Mouse (Mus musculus): ENCODE measurements around the gene Gm42417. TPM values are rescaled to one million over a fixed set of nuclear protein-coding genes. Genes with fewer than 3 reads are reported as not detected.

Gm42417 gene
- total and polyA plus RNA-seq, 2 experiments from 2014 or later, result not detected

- no peak for DNase-seq (ENCODE audit: low spot score)
- Histone ChIP-seq H3K4me3 (ENCODE audit: low read depth, low read length) (no peak overlapping the region), H3K4me1 (ENCODE audit: control insufficient read depth, insufficient read depth) (peaks cover 34% of the 10 kb centered on the region), H3K9me3 (replicated peaks; ENCODE audit: control insufficient read depth, low read length) (no peaks in the 10 kb centered on the region), H3K4me2 (ENCODE audit: low read depth, low read length) (peak overlapping the region; percentile 47; the same call in 1 of the 2 replicates), H3K27me3 (ENCODE audit: control insufficient read depth, insufficient read depth, low read length) (no peaks in the 10 kb centered on the region), H3K27ac (ENCODE audit: low read depth) (peak overlapping the region; percentile 76), H3K36me3 (replicated peaks; ENCODE audit: control insufficient read depth, insufficient read depth, low read length) (no peaks in the 10 kb centered on the region), H3K9ac (replicated peaks; ENCODE audit: low read depth, low read length) (no peak overlapping the region)
- peak; percentile 31 for ATAC-seq (ENCODE audit: insufficient read depth, low read depth)
- TF ChIP-seq CTCF (IDR thresholded peaks at IDR 0.05; ENCODE audit: low read depth) (no peak), EP300 (IDR thresholded peaks at IDR 0.05; ENCODE audit: low read depth) (no peak)
- 55% methylated on average over 5 of the region's 5 CpGs for WGBS
These were observed 42.0 kb upstream of the Gm42417 start for GRCm38 (mm10) chr1:36581260-36581659.

- Histone ChIP-seq H3K9me3 (replicated peaks; ENCODE audit: control insufficient read depth, low read length) (no peaks in the 10 kb centered on the region), H3K4me2 (ENCODE audit: low read depth, low read length) (peak overlapping the region; percentile 47), H3K4me3 (ENCODE audit: low read depth, low read length) (peak overlapping the region; percentile 14), H3K4me1 (ENCODE audit: control insufficient read depth, insufficient read depth) (peaks cover 34% of the 10 kb centered on the region), H3K36me3 (replicated peaks; ENCODE audit: control insufficient read depth, insufficient read depth, low read length) (no peaks in the 10 kb centered on the region), H3K27ac (ENCODE audit: low read depth) (peak overlapping the region; percentile 76), H3K9ac (replicated peaks; ENCODE audit: low read depth, low read length) (peak overlapping the region; percentile 35), H3K27me3 (ENCODE audit: control insufficient read depth, insufficient read depth, low read length) (no peaks in the 10 kb centered on the region)
- DNase-seq (ENCODE audit: low spot score) (peak; percentile 46), ATAC-seq (ENCODE audit: insufficient read depth, low read depth) (peak; percentile 81)
- WGBS, result 3% methylated on average over 17 of the region's 17 CpGs
- no peak for TF ChIP-seq EP300 (IDR thresholded peaks at IDR 0.05; ENCODE audit: low read depth)
- no peak for TF ChIP-seq CTCF (IDR thresholded peaks at IDR 0.05; ENCODE audit: low read depth)
These were observed 41.4 kb upstream of the Gm42417 start for GRCm38 (mm10) chr1:36580384-36581207.

GRCm38 (mm10) chr1:36579974-36580383, 40.8 kb upstream of the Gm42417 start:
- H3K9ac ChIP-seq (replicated peaks; ENCODE audit: low read depth, low read length), result peak overlapping the region; percentile 35; the same call in 1 of the 2 replicates
- DNase-seq (ENCODE audit: low spot score) (no peak), ATAC-seq (ENCODE audit: insufficient read depth, low read depth) (no peak)
- peak overlapping the region; percentile 14; the same call in 1 of the 2 replicates for H3K4me3 ChIP-seq (ENCODE audit: low read depth, low read length)
- peak overlapping the region; percentile 76 for H3K27ac ChIP-seq (ENCODE audit: low read depth)
- no peaks in the 10 kb centered on the region for H3K36me3 ChIP-seq (replicated peaks; ENCODE audit: control insufficient read depth, insufficient read depth, low read length)
- H3K9me3 ChIP-seq (replicated peaks; ENCODE audit: control insufficient read depth, low read length), result no peaks in the 10 kb centered on the region
- H3K27me3 ChIP-seq (ENCODE audit: control insufficient read depth, insufficient read depth, low read length), result no peaks in the 10 kb centered on the region
- H3K4me2 ChIP-seq (ENCODE audit: low read depth, low read length), result peak overlapping the region; percentile 47
- WGBS, result 37% methylated on average over 6 of the region's 6 CpGs
- H3K4me1 ChIP-seq (ENCODE audit: control insufficient read depth, insufficient read depth), result peaks cover 34% of the 10 kb centered on the region
- TF ChIP-seq CTCF (IDR thresholded peaks at IDR 0.05; ENCODE audit: low read depth) (no peak), EP300 (IDR thresholded peaks at IDR 0.05; ENCODE audit: low read depth) (no peak)

GRCm38 (mm10) chr1:36576991-36577675, 37.9 kb upstream of the Gm42417 start:
- H3K36me3 ChIP-seq (replicated peaks; ENCODE audit: control insufficient read depth, insufficient read depth, low read length), result no peaks in the 10 kb centered on the region

GRCm38 (mm10) chr1:36575347-36575746, 36.1 kb upstream of the Gm42417 start:
- Histone ChIP-seq H3K4me3 (ENCODE audit: low read depth, low read length) (no peak overlapping the region), H3K9me3 (replicated peaks; ENCODE audit: control insufficient read depth, low read length) (no peaks in the 10 kb centered on the region), H3K36me3 (replicated peaks; ENCODE audit: control insufficient read depth, insufficient read depth, low read length) (no peaks in the 10 kb centered on the region), H3K4me2 (ENCODE audit: low read depth, low read length) (no peak overlapping the region), H3K27me3 (ENCODE audit: control insufficient read depth, insufficient read depth, low read length) (no peaks in the 10 kb centered on the region), H3K27ac (ENCODE audit: low read depth) (no peak overlapping the region), H3K4me1 (ENCODE audit: control insufficient read depth, insufficient read depth) (peaks cover 36% of the 10 kb centered on the region), H3K9ac (replicated peaks; ENCODE audit: low read depth, low read length) (no peak overlapping the region)
- DNase-seq (ENCODE audit: low spot score) (no peak), ATAC-seq (ENCODE audit: insufficient read depth, low read depth) (no peak)
- 67% methylated on average over 6 of the region's 6 CpGs for WGBS
- TF ChIP-seq EP300 (IDR thresholded peaks at IDR 0.05; ENCODE audit: low read depth), result no peak
- no peak for TF ChIP-seq CTCF (IDR thresholded peaks at IDR 0.05; ENCODE audit: low read depth)

More at GRCm38 (mm10) chr1:36576991-36577675, 37.9 kb upstream of the Gm42417 start:
- no peak overlapping the region for H3K9ac ChIP-seq (replicated peaks; ENCODE audit: low read depth, low read length)
- peaks cover 38% of the 10 kb centered on the region for H3K4me1 ChIP-seq (ENCODE audit: control insufficient read depth, insufficient read depth)
- ATAC-seq (ENCODE audit: insufficient read depth, low read depth), result no peak
- no peak for DNase-seq (ENCODE audit: low spot score)
- no peak overlapping the region for H3K4me3 ChIP-seq (ENCODE audit: low read depth, low read length)
- no peak overlapping the region for H3K27ac ChIP-seq (ENCODE audit: low read depth)
- H3K9me3 ChIP-seq (replicated peaks; ENCODE audit: control insufficient read depth, low read length), result no peaks in the 10 kb centered on the region
- no peak overlapping the region for H3K4me2 ChIP-seq (ENCODE audit: low read depth, low read length)
- no peaks in the 10 kb centered on the region for H3K27me3 ChIP-seq (ENCODE audit: control insufficient read depth, insufficient read depth, low read length)
- 77% methylated on average over 6 of the region's 6 CpGs for WGBS
- TF ChIP-seq CTCF (IDR thresholded peaks at IDR 0.05; ENCODE audit: low read depth) (no peak), EP300 (IDR thresholded peaks at IDR 0.05; ENCODE audit: low read depth) (no peak)

All from heart, postnatal 0 days (tissue).